Mouse (Mus musculus): ENCODE measurements around the gene Arl15.

Gene Arl15

GRCm38 (mm10) chr13:113865378-113865777, 71.1 kb downstream of the Arl15 start:
- no peaks in the 10 kb centered on the region for H3K27me3 ChIP-seq (ENCODE audit: control insufficient read depth, insufficient read depth, low read length, poor library complexity, severe bottlenecking)
- H3K36me3 ChIP-seq (ENCODE audit: control insufficient read depth, insufficient read depth, low read length, poor library complexity, severe bottlenecking) = no peaks in the 10 kb centered on the region
- DNase-seq (ENCODE audit: low read depth, low spot score) = no peak

- peak; percentile 67 for DNase-seq (ENCODE audit: low read depth, low spot score)
- no peaks in the 10 kb centered on the region for H3K36me3 ChIP-seq (ENCODE audit: control insufficient read depth, insufficient read depth, low read length, poor library complexity, severe bottlenecking)
- H3K27me3 ChIP-seq (ENCODE audit: control insufficient read depth, insufficient read depth, low read length, poor library complexity, severe bottlenecking) = no peaks in the 10 kb centered on the region
Measured at GRCm38 (mm10) chr13:113865806-113866205, 71.5 kb downstream of the Arl15 start.

- DNase-seq (ENCODE audit: low read depth, low spot score) = peak; percentile 47
- Histone ChIP-seq H3K27me3 (ENCODE audit: control insufficient read depth, insufficient read depth, low read length, poor library complexity, severe bottlenecking) (no peaks in the 10 kb centered on the region), H3K36me3 (ENCODE audit: control insufficient read depth, insufficient read depth, low read length, poor library complexity, severe bottlenecking) (no peaks in the 10 kb centered on the region)
Measured at GRCm38 (mm10) chr13:113867736-113868135, 73.4 kb downstream of the Arl15 start.

GRCm38 (mm10) chr13:113869212-113870205, 75.2 kb downstream of the Arl15 start:
- DNase-seq (ENCODE audit: low read depth, low spot score) = peak; percentile 80
- Histone ChIP-seq H3K27me3 (ENCODE audit: control insufficient read depth, insufficient read depth, low read length, poor library complexity, severe bottlenecking) (no peaks in the 10 kb centered on the region), H3K36me3 (ENCODE audit: control insufficient read depth, insufficient read depth, low read length, poor library complexity, severe bottlenecking) (no peaks in the 10 kb centered on the region)

- DNase-seq (ENCODE audit: low read depth, low spot score) = peak; percentile 88
- Histone ChIP-seq H3K27me3 (ENCODE audit: control insufficient read depth, insufficient read depth, low read length, poor library complexity, severe bottlenecking) (no peaks in the 10 kb centered on the region), H3K36me3 (ENCODE audit: control insufficient read depth, insufficient read depth, low read length, poor library complexity, severe bottlenecking) (no peaks in the 10 kb centered on the region)
Measured at GRCm38 (mm10) chr13:113870403-113870802, 76.1 kb downstream of the Arl15 start.

GRCm38 (mm10) chr13:113871853-113872252, 77.5 kb downstream of the Arl15 start:
- no peak for DNase-seq (ENCODE audit: low read depth, low spot score)
- Histone ChIP-seq H3K36me3 (ENCODE audit: control insufficient read depth, insufficient read depth, low read length, poor library complexity, severe bottlenecking) (no peaks in the 10 kb centered on the region), H3K27me3 (ENCODE audit: control insufficient read depth, insufficient read depth, low read length, poor library complexity, severe bottlenecking) (no peaks in the 10 kb centered on the region)

GRCm38 (mm10) chr13:113875724-113876123, 81.4 kb downstream of the Arl15 start:
- DNase-seq (ENCODE audit: low read depth, low spot score) = no peak
- Histone ChIP-seq H3K27me3 (ENCODE audit: control insufficient read depth, insufficient read depth, low read length, poor library complexity, severe bottlenecking) (no peaks in the 10 kb centered on the region), H3K36me3 (ENCODE audit: control insufficient read depth, insufficient read depth, low read length, poor library complexity, severe bottlenecking) (no peaks in the 10 kb centered on the region)

- DNase-seq (ENCODE audit: low read depth, low spot score) = peak; percentile 78
- Histone ChIP-seq H3K36me3 (ENCODE audit: control insufficient read depth, insufficient read depth, low read length, poor library complexity, severe bottlenecking) (no peaks in the 10 kb centered on the region), H3K27me3 (ENCODE audit: control insufficient read depth, insufficient read depth, low read length, poor library complexity, severe bottlenecking) (no peaks in the 10 kb centered on the region)
Measured at GRCm38 (mm10) chr13:113877420-113877819, 83.1 kb downstream of the Arl15 start.

GRCm38 (mm10) chr13:113878571-113878970, 84.3 kb downstream of the Arl15 start:
- H3K27me3 ChIP-seq (ENCODE audit: control insufficient read depth, insufficient read depth, low read length, poor library complexity, severe bottlenecking) = no peaks in the 10 kb centered on the region
- H3K36me3 ChIP-seq (ENCODE audit: control insufficient read depth, insufficient read depth, low read length, poor library complexity, severe bottlenecking) = no peaks in the 10 kb centered on the region
- DNase-seq (ENCODE audit: low read depth, low spot score) = no peak

GRCm38 (mm10) chr13:113879651-113880327, 85.5 kb downstream of the Arl15 start:
- DNase-seq (ENCODE audit: low read depth, low spot score) = no peak
- Histone ChIP-seq H3K36me3 (ENCODE audit: control insufficient read depth, insufficient read depth, low read length, poor library complexity, severe bottlenecking) (no peaks in the 10 kb centered on the region), H3K27me3 (ENCODE audit: control insufficient read depth, insufficient read depth, low read length, poor library complexity, severe bottlenecking) (no peaks in the 10 kb centered on the region)

- no peak for DNase-seq (ENCODE audit: low read depth, low spot score)
- H3K27me3 ChIP-seq (ENCODE audit: control insufficient read depth, insufficient read depth, low read length, poor library complexity, severe bottlenecking) = no peaks in the 10 kb centered on the region
- no peaks in the 10 kb centered on the region for H3K36me3 ChIP-seq (ENCODE audit: control insufficient read depth, insufficient read depth, low read length, poor library complexity, severe bottlenecking)
Measured at GRCm38 (mm10) chr13:113880564-113881171, 86.4 kb downstream of the Arl15 start.

- no peaks in the 10 kb centered on the region for H3K36me3 ChIP-seq (ENCODE audit: control insufficient read depth, insufficient read depth, low read length, poor library complexity, severe bottlenecking)
- no peaks in the 10 kb centered on the region for H3K27me3 ChIP-seq (ENCODE audit: control insufficient read depth, insufficient read depth, low read length, poor library complexity, severe bottlenecking)
- DNase-seq (ENCODE audit: low read depth, low spot score) = no peak
Measured at GRCm38 (mm10) chr13:113882959-113883358, 88.7 kb downstream of the Arl15 start.

GRCm38 (mm10) chr13:113887090-113887489, 92.8 kb downstream of the Arl15 start:
- no peak for DNase-seq (ENCODE audit: low read depth, low spot score)
- H3K36me3 ChIP-seq (ENCODE audit: control insufficient read depth, insufficient read depth, low read length, poor library complexity, severe bottlenecking) = no peaks in the 10 kb centered on the region
- H3K27me3 ChIP-seq (ENCODE audit: control insufficient read depth, insufficient read depth, low read length, poor library complexity, severe bottlenecking) = no peaks in the 10 kb centered on the region

GRCm38 (mm10) chr13:113888126-113888525, 93.8 kb downstream of the Arl15 start:
- Histone ChIP-seq H3K27me3 (ENCODE audit: control insufficient read depth, insufficient read depth, low read length, poor library complexity, severe bottlenecking) (no peaks in the 10 kb centered on the region), H3K36me3 (ENCODE audit: control insufficient read depth, insufficient read depth, low read length, poor library complexity, severe bottlenecking) (no peaks in the 10 kb centered on the region)
- DNase-seq (ENCODE audit: low read depth, low spot score) = no peak

- no peaks in the 10 kb centered on the region for H3K27me3 ChIP-seq (ENCODE audit: control insufficient read depth, insufficient read depth, low read length, poor library complexity, severe bottlenecking)
- H3K36me3 ChIP-seq (ENCODE audit: control insufficient read depth, insufficient read depth, low read length, poor library complexity, severe bottlenecking) = no peaks in the 10 kb centered on the region
- DNase-seq (ENCODE audit: low read depth, low spot score) = no peak
Measured at GRCm38 (mm10) chr13:113888704-113889103, 94.4 kb downstream of the Arl15 start.
